Mouse (Mus musculus): Measurements from ENCODE around the gene Taf6l. TPM values are rescaled to one million over a fixed set of nuclear protein-coding genes. Genes with fewer than 3 reads are reported as not detected.
"Not testable (repeated sequence)": the region's sequence is repeated elsewhere in the genome, so short reads cannot be mapped to it uniquely, and the experiment has no call there.

The Taf6l gene
- total RNA-seq, 2 experiments from 2014 or later = 6.7 to 10.5 TPM

DNA sequence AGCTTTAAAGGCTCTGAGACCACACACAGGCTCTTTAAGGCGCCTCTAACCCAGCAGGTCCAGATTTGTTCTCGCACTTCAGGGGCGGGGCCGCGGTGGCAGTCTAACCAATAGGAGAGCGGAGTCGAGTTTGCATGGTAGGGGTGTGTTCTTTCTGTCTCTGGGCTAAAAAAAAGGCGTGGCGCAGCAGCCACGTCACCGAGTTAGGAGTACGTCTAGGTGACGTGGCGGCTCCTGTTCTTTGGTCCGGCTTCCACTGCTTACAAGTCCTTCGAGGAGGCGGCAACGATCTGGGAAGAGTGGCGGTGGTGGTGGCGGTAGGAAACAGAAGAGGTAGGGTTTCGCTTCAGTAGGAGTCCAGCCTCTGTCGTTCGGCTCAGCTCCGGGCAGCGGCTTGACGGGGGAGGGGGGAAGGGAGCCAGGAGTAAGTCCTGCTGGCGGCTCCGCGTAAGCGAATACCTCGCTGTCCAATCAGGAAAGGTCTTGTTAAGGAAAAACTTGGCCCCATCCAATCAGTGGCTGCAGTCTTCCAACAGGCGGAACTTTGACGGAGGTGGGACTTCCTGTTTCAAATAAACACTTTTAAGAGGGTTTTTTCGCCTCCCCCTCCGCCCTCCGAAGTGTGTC lies 44.9 kb downstream of the Taf6l start, which contains the start of gene Stx5a:
Gene Stx5a, plus strand, starts transcription at position 171 of the 627 bp plus-strand sequence.
- peak; percentile 96 for ATAC-seq (replicated peaks; ENCODE audit: low FRiP score, poor library complexity, severe bottlenecking)

DNA sequence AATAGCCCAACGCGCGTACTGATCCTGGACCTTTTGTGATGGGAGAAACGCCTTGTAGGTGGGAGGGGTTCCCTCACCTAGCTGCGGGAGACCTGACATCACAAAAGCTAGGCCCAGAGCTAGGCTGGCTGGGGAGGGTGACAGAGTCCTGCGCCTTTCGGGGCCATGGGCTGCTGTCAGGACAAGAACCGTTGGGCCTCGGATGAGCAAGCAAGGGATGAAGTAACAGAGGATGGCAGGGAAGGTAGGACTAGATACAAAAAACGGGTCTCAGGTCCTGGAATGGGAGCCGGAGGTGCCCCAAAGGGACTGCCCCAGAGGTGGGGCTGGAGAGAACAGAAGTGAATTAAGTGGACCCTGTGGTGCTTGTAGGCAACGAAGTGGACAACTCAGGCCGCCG lies 45.6 kb downstream of the Taf6l start, which contains the start of gene 1700092M07Rik:
Gene 1700092M07Rik, plus strand, starts transcription at position 116 of the 400 bp plus-strand sequence.
- ATAC-seq (replicated peaks; ENCODE audit: low FRiP score, poor library complexity, severe bottlenecking) = no peak

DNA sequence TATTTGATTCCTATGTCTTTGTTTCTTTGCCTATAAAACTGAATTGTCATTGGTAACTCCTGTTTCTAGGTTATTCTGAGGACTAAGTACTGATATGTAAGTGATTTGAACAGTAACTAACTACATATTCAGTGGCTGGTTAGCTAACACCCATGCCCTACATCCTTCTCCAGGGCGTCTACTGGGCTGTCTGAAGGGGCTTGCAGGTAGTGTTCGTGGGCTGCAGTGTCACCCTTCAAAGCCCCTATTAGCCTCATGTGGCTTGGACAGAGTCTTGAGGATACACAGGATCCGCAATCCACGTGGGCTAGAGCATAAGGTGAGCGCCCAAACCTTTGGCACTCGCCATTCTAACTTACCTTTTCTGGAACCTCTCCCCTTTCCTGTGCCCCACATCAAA lies 46.6 kb downstream of the Taf6l start:
- ATAC-seq (replicated peaks; ENCODE audit: low FRiP score, poor library complexity, severe bottlenecking) = no peak

- no peak for ATAC-seq (replicated peaks; ENCODE audit: low FRiP score, poor library complexity, severe bottlenecking)
Measured at GRCm38 (mm10) chr19:8738911-8739310, 47.3 kb downstream of the Taf6l start.

DNA sequence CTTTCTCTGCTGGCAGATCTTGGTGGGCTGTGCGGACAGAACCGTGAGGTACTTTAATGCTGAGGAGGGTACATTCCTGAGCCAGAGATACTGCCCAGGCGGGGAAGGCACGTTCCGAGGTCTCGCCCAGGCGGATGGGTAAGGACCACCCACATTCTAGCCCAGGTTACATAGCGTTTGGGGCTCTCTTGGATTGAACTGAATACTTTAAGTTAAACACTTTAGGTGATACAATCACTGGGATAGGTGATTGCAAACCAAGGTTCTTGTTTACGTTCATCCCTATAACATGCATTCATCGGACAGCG lies 50.1 kb downstream of the Taf6l start:
- no peak for ATAC-seq (replicated peaks; ENCODE audit: low FRiP score, poor library complexity, severe bottlenecking)

DNA sequence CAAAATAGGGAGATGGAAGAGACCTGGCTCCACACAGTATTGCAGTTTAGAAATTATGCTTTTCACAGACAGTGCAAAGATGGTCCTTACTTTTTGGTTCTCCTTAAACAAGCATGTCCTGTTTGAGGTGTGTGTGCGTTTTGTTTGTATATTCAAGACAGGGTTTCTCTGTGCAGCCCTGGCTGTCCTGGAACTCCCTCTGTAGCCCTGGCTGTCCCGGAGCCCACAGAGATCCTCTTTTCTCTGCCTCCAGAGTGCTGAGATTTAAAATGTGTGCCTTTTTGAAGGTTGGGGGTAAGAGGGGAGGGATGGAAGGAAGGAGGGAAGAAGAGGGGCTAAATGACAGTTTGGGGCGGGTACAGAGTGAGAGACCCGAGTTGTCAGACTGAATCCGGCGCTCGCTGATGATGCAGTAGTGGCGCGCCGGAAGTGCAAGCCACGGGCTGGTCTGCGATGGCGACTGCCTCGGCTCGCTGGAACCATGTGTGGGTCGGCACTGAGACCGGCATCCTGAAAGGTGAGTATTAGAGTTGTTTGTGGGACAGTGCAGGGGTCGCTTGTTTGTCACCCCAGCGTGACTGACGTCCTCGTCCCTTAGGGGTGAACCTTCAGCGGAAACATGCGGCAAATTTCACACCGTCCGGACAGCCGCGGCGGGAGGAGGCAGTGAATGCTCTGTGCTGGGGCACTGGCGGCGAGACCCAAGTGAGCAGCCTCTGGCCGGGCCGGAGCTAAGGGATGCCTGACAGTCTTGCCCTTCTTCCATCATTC lies 50.6 kb downstream of the Taf6l start, which contains the start of gene Wdr74:
Gene Wdr74, plus strand, starts transcription at position 439 of the 771 bp plus-strand sequence.
- peak; percentile 97 for ATAC-seq (replicated peaks; ENCODE audit: low FRiP score, poor library complexity, severe bottlenecking)

DNA sequence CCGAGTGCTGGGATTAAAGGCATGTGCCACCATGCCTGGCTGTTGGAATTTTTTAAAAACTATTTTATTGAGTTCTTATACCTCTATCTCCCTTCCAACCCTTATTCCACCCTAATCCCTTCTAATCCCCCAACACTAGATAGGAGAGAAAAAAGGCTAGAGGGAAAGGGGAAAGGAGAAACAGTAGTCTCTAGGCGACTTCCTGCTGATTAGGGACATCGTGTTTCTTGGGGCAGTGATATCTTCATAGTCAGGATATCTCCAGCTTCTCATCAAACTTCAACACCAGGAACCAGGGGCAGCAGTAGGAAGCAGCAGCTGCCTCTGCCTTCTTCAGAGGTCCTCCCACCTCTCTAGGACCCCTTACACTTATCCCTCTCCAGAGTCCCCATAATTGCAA lies 51.9 kb downstream of the Taf6l start:
- ATAC-seq (replicated peaks; ENCODE audit: low FRiP score, poor library complexity, severe bottlenecking) = no peak

DNA sequence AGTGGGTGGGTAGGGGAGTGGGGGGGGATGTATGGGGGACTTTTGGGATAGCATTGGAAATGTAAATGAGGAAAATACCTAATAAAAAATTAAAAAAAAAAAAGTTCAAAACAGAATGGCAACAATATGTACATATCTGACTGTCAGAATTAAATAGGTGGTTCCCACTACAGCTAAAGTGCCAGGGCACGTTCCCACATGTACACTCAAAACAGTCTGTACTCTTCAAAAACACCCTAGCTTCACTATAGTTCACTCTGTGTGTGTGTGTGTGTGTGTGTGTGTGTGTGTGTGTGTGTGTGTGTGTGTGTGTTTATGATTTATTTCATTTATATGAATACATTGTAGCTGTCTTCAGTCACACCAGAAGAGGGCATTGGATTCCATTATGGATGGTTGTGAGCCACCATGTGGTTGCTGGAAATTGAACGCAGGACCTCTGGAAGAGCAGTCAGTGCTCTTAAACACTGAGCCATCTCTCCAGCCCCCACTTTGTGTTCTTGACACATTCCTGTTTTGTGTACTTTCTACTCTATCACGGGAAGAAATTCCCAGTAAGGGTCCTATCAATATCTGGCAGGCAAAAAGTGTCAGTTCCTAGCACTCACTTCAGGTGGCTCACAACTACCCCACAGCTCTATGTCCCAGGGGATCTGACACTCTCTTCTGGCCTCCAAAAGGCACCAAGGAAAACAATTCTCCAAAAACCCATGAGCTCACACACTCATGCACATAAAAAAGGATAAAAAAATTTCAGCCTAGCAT lies 57.7 kb downstream of the Taf6l start:
- ATAC-seq (replicated peaks; ENCODE audit: low FRiP score, poor library complexity, severe bottlenecking) = not testable (repeated sequence)

GRCm38 (mm10) chr19:8727495-8728114 lies 58.6 kb downstream of the Taf6l start:
- ATAC-seq (replicated peaks; ENCODE audit: low FRiP score, poor library complexity, severe bottlenecking) = no peak

- ATAC-seq (replicated peaks; ENCODE audit: low FRiP score, poor library complexity, severe bottlenecking) = no peak
Measured at GRCm38 (mm10) chr19:8726609-8727390, 59.4 kb downstream of the Taf6l start.

DNA sequence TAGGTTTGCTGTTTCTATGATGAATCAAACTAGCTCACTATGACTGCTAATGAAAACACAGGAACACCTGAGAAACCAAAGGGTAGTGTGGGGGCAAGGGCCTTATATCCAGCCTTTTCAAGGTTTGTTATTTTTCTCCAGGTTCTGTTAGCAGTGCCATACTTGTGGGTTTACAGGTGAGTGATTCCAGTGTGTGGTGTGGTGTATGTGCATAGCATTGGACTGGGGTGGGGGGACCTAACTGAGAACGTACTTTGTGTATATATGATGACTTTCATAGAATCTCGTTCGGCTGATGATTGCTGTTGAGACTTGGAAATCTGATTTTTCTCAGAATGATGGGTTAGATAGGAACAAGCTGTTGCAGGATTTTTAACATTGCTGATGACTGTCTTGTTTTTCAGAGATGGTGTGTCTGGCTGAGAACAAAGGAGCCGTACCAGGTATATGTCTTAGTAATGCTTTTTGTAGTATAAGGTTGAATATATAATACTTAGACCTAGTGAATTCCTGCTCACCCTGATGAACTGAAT lies 61.1 kb downstream of the Taf6l start:
- no peak for ATAC-seq (replicated peaks; ENCODE audit: low FRiP score, poor library complexity, severe bottlenecking)

Other genes starting within 250 kb of the Taf6l start
Only the 30 nearest of the 33 such genes appear.
- not detected in 2 replicates for gene Slc22a6, start 168.4 kb downstream of the Taf6l start, total RNA-seq (2015; ENCODE audit: low replicate concordance)
- gene Slc22a6, start 168.4 kb downstream of the Taf6l start, total RNA-seq (2017; ENCODE audit: low replicate concordance) = not detected in 2 replicates
- gene Chrm1, start 122.6 kb downstream of the Taf6l start, total RNA-seq (2015; ENCODE audit: low replicate concordance) = not detected in 2 replicates
- 0.26 TPM in 1 of 2 replicates, not detected in the other for gene Chrm1, start 122.6 kb downstream of the Taf6l start, total RNA-seq (2017; ENCODE audit: low replicate concordance)
- gene Slc3a2, start 63.0 kb downstream of the Taf6l start, total RNA-seq (2015; ENCODE audit: low replicate concordance) = 198 and 206 TPM in 2 replicates
- 242 and 266 TPM in 2 replicates for gene Slc3a2, start 63.0 kb downstream of the Taf6l start, total RNA-seq (2017; ENCODE audit: low replicate concordance)
- gene Wdr74, start 50.6 kb downstream of the Taf6l start, total RNA-seq (2015; ENCODE audit: low replicate concordance) = 22.0 and 28.9 TPM in 2 replicates
- gene Wdr74, start 50.6 kb downstream of the Taf6l start, total RNA-seq (2017; ENCODE audit: low replicate concordance) = 10.7 and 15.0 TPM in 2 replicates
- not detected in 2 replicates for gene 1700092M07Rik, start 45.7 kb downstream of the Taf6l start, total RNA-seq (2015; ENCODE audit: low replicate concordance)
- gene 1700092M07Rik, start 45.7 kb downstream of the Taf6l start, total RNA-seq (2017; ENCODE audit: low replicate concordance) = not detected in 2 replicates
- gene Stx5a, start 45.0 kb downstream of the Taf6l start, total RNA-seq (2015; ENCODE audit: low replicate concordance) = 67.0 and 97.7 TPM in 2 replicates
- gene Stx5a, start 45.0 kb downstream of the Taf6l start, total RNA-seq (2017; ENCODE audit: low replicate concordance) = 119 and 128 TPM in 2 replicates
- gene Nxf1, start 29.3 kb downstream of the Taf6l start, total RNA-seq (2015; ENCODE audit: low replicate concordance) = 462 and 487 TPM in 2 replicates
- 79.9 and 80.3 TPM in 2 replicates for gene Nxf1, start 29.3 kb downstream of the Taf6l start, total RNA-seq (2017; ENCODE audit: low replicate concordance)
- gene Tmem223, start 15.4 kb downstream of the Taf6l start, total RNA-seq (2015; ENCODE audit: low replicate concordance) = 25.9 and 40.7 TPM in 2 replicates
- gene Tmem223, start 15.4 kb downstream of the Taf6l start, total RNA-seq (2017; ENCODE audit: low replicate concordance) = 11.0 and 21.9 TPM in 2 replicates
- 80.7 and 134 TPM in 2 replicates for gene Tmem179b, start 11.9 kb downstream of the Taf6l start, total RNA-seq (2015; ENCODE audit: low replicate concordance)
- 66.6 and 95.1 TPM in 2 replicates for gene Tmem179b, start 11.9 kb downstream of the Taf6l start, total RNA-seq (2017; ENCODE audit: low replicate concordance)
- gene Polr2g, start 12.2 kb upstream of the Taf6l start, total RNA-seq (2015; ENCODE audit: low replicate concordance) = 49.0 and 51.2 TPM in 2 replicates
- 16.5 and 25.8 TPM in 2 replicates for gene Polr2g, start 12.2 kb upstream of the Taf6l start, total RNA-seq (2017; ENCODE audit: low replicate concordance)
- not detected in 2 replicates for gene Zbtb3, start 16.1 kb upstream of the Taf6l start, total RNA-seq (2015; ENCODE audit: low replicate concordance)
- gene Zbtb3, start 16.1 kb upstream of the Taf6l start, total RNA-seq (2017; ENCODE audit: low replicate concordance) = 1.3 TPM in 1 of 2 replicates, not detected in the other
- gene Ttc9c, start 32.9 kb upstream of the Taf6l start, total RNA-seq (2015; ENCODE audit: low replicate concordance) = 55.8 and 56.6 TPM in 2 replicates
- gene Ttc9c, start 32.9 kb upstream of the Taf6l start, total RNA-seq (2017; ENCODE audit: low replicate concordance) = 59.4 and 73.3 TPM in 2 replicates
- 54.9 and 64.2 TPM in 2 replicates for gene Hnrnpul2, start 33.6 kb upstream of the Taf6l start, total RNA-seq (2015; ENCODE audit: low replicate concordance)
- gene Hnrnpul2, start 33.6 kb upstream of the Taf6l start, total RNA-seq (2017; ENCODE audit: low replicate concordance) = 154 and 160 TPM in 2 replicates
- gene AC129217.1, start 43.4 kb upstream of the Taf6l start, total RNA-seq (2015; ENCODE audit: low replicate concordance) = not detected in 2 replicates
- 9.5 and 15.5 TPM in 2 replicates for gene AC129217.1, start 43.4 kb upstream of the Taf6l start, total RNA-seq (2017; ENCODE audit: low replicate concordance)
- 33.9 and 36.0 TPM in 2 replicates for gene Bscl2, start 51.0 kb upstream of the Taf6l start, total RNA-seq (2015; ENCODE audit: low replicate concordance)
- 20.2 and 27.1 TPM in 2 replicates for gene Bscl2, start 51.0 kb upstream of the Taf6l start, total RNA-seq (2017; ENCODE audit: low replicate concordance)
- not detected in 2 replicates for gene Gng3, start 52.8 kb upstream of the Taf6l start, total RNA-seq (2015; ENCODE audit: low replicate concordance)
- gene Gng3, start 52.8 kb upstream of the Taf6l start, total RNA-seq (2017; ENCODE audit: low replicate concordance) = not detected in 2 replicates
- gene Lrrn4cl, start 64.4 kb upstream of the Taf6l start, total RNA-seq (2015; ENCODE audit: low replicate concordance) = 1.7 TPM in 1 of 2 replicates, not detected in the other
- 0.39 TPM in 1 of 2 replicates, not detected in the other for gene Lrrn4cl, start 64.4 kb upstream of the Taf6l start, total RNA-seq (2017; ENCODE audit: low replicate concordance)
- 46.1 and 49.9 TPM in 2 replicates for gene Ubxn1, start 85.1 kb upstream of the Taf6l start, total RNA-seq (2015; ENCODE audit: low replicate concordance)
- 73.1 and 101 TPM in 2 replicates for gene Ubxn1, start 85.1 kb upstream of the Taf6l start, total RNA-seq (2017; ENCODE audit: low replicate concordance)
- 8.8 and 23.1 TPM in 2 replicates for gene Uqcc3, start 94.5 kb upstream of the Taf6l start, total RNA-seq (2015; ENCODE audit: low replicate concordance)
- 7.8 TPM in 1 of 2 replicates, not detected in the other for gene Uqcc3, start 94.5 kb upstream of the Taf6l start, total RNA-seq (2017; ENCODE audit: low replicate concordance)
- 36.4 and 44.9 TPM in 2 replicates for gene Lbhd1, start 97.3 kb upstream of the Taf6l start, total RNA-seq (2015; ENCODE audit: low replicate concordance)
- 6.4 and 9.9 TPM in 2 replicates for gene Lbhd1, start 97.3 kb upstream of the Taf6l start, total RNA-seq (2017; ENCODE audit: low replicate concordance)
- not detected in 2 replicates for gene Gm49403, start 97.5 kb upstream of the Taf6l start, total RNA-seq (2015; ENCODE audit: low replicate concordance)
- not detected in 2 replicates for gene Gm49403, start 97.5 kb upstream of the Taf6l start, total RNA-seq (2017; ENCODE audit: low replicate concordance)
- 11.5 and 13.4 TPM in 2 replicates for gene 1810009A15Rik, start 102.4 kb upstream of the Taf6l start, total RNA-seq (2015; ENCODE audit: low replicate concordance)
- gene 1810009A15Rik, start 102.4 kb upstream of the Taf6l start, total RNA-seq (2017; ENCODE audit: low replicate concordance) = 7.0 and 32.0 TPM in 2 replicates
- not detected in 2 replicates for gene Gm49416, start 102.5 kb upstream of the Taf6l start, total RNA-seq (2015; ENCODE audit: low replicate concordance)
- gene Gm49416, start 102.5 kb upstream of the Taf6l start, total RNA-seq (2017; ENCODE audit: low replicate concordance) = not detected in 2 replicates
- 10.1 and 14.3 TPM in 2 replicates for gene Ints5, start 106.6 kb upstream of the Taf6l start, total RNA-seq (2015; ENCODE audit: low replicate concordance)
- gene Ints5, start 106.6 kb upstream of the Taf6l start, total RNA-seq (2017; ENCODE audit: low replicate concordance) = 7.1 and 7.6 TPM in 2 replicates
- gene Ganab, start 111.7 kb upstream of the Taf6l start, total RNA-seq (2015; ENCODE audit: low replicate concordance) = 71.0 and 83.0 TPM in 2 replicates
- 31.9 and 43.0 TPM in 2 replicates for gene Ganab, start 111.7 kb upstream of the Taf6l start, total RNA-seq (2017; ENCODE audit: low replicate concordance)
- 16.2 and 28.1 TPM in 2 replicates for gene B3gat3, start 134.0 kb upstream of the Taf6l start, total RNA-seq (2015; ENCODE audit: low replicate concordance)
- 13.8 and 21.3 TPM in 2 replicates for gene B3gat3, start 134.0 kb upstream of the Taf6l start, total RNA-seq (2017; ENCODE audit: low replicate concordance)
- not detected in 2 replicates for gene Rom1, start 142.9 kb upstream of the Taf6l start, total RNA-seq (2015; ENCODE audit: low replicate concordance)
- not detected in 2 replicates for gene Rom1, start 142.9 kb upstream of the Taf6l start, total RNA-seq (2017; ENCODE audit: low replicate concordance)
- 6.5 and 9.6 TPM in 2 replicates for gene Eml3, start 143.1 kb upstream of the Taf6l start, total RNA-seq (2015; ENCODE audit: low replicate concordance)
- 7.1 and 14.0 TPM in 2 replicates for gene Eml3, start 143.1 kb upstream of the Taf6l start, total RNA-seq (2017; ENCODE audit: low replicate concordance)
- gene Mta2, start 155.5 kb upstream of the Taf6l start, total RNA-seq (2015; ENCODE audit: low replicate concordance) = 59.9 and 70.3 TPM in 2 replicates
- gene Mta2, start 155.5 kb upstream of the Taf6l start, total RNA-seq (2017; ENCODE audit: low replicate concordance) = 84.2 and 125 TPM in 2 replicates
- gene Tut1, start 167.4 kb upstream of the Taf6l start, total RNA-seq (2015; ENCODE audit: low replicate concordance) = 0.84 and 3.2 TPM in 2 replicates
- 3.7 and 4.4 TPM in 2 replicates for gene Tut1, start 167.4 kb upstream of the Taf6l start, total RNA-seq (2017; ENCODE audit: low replicate concordance)

All from erythroid progenitor cell, adult 5-6 weeks (primary cell).